Mouse (Mus musculus) cerebellum, adult 8-10 months (tissue): ENCODE data around the gene Rnf40.

ENCODE experiments used
- DNase-seq: peaks from one replicate; pipeline ENCODE4 v3.0.0; 2022

Gene Rnf40

DNA sequence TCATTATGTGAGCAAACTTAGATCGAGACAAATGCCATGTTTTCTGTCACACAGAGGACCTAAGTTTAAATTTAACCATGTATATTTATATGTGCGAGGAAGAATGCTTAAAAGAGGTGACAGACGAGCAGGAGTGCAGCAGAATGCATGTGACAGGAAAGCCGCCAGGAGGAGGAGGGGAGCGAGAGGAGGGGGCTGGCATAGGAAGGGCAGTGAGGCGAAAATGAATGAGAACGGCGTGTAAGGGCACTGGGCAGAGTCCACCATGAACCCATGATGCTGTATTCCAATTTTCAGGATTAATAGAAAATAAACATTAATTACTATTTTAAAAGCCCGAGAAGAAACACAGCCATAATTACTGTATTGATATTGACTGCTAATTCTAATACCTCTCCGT lies 65.8 kb downstream of the Rnf40 start:
- no peak for DNase-seq
